Mouse (Mus musculus): ENCODE measurements around the gene Adgrg7.

Adgrg7 gene

DNA sequence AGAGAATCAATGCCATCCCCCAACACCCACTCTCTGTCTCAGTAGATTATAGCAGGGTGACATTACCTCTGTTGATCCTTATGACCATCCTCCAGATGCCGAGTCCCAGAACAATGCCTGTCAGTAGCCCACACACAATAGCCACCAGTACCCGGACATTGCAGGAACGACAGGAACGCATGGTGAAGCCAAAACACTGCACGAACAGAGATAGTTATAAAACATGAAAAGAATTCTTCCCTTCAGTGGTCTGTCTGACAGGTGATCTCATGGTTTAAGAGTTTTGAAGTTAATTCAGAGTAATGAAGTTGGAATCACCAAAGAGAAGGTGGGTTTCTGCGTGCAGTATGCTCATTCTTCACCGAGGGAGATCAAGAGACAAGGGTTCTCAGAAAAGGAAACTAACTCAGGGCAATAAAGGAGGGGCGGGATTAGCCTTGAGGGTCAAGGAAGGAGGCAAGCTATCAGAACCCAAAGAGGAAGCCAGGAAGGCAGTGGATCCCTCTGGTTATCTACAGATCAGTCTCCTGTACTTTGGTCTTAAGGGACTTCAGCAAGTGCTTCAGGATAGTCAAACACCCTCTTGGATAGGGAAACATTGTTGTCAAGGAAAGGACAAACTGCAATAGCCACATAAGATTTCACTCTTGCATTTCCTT, at the start of gene Adgrg7:
TSS of gene Adgrg7 (minus strand) at position 375 of the 659 bp plus-strand sequence.
- in situ Hi-C loops (cut with MseI, MboI), result no loop called here

DNA sequence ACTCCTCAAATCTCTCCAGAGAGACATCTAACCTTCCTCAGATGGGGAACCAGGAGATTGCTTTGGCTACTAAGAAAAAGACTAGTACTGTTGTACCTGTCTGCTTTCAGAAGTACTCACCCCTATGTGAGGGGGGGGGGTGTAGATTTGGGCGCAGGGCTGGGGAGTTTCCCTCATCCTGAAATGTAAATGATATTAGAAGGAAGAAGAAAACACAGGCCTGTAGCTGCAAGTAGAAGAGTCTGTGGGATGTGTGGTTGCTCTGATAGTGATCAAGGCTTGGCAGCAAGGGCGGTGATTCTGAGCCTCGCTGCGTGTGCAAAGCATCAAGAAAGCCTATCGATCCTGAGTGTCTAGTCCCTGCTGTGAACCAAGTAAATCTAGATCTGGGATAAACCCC, 47.3 kb upstream of the Adgrg7 start:
- in situ Hi-C loops (cut with MseI, MboI), result no loop called here

DNA sequence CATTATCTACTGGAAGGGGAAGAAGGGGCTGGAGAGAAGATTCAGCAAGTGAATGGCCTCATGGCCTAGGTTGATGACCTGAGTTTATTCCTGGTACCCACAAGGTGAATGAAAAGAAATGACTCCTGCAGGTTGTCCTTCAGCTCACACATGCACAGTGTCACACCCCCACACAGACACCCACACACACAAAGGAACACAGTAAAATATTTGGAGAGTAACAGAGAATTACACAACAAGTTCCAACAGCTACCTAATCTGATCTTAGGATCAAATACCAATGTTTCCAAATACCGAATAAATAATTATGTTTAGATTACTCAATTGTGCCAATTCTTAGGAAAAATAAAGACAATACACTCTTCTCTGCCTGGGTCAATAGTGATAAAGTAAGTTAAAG, 37.7 kb upstream of the Adgrg7 start:
- in situ Hi-C loops (cut with MseI, MboI), result no loop called here

DNA sequence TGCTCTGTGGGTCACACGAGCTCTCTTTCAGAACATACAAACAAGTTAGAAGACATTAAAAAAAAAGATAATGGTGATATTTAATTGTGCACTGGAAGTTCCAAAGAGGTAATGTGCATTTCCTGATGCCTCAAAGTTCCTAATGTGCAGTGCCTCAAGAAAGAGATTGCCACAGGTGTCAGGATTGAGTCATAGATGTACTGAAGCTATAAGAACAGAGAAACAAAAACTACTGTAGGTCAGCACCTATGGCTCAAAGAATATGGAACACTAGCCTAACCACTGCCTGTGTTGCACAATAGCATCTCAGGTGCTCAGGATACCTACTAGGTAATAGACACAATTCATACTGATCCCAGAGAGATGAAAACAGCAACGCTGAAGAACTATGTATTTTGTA, 36.3 kb upstream of the Adgrg7 start:
- in situ Hi-C loops (cut with MseI, MboI), result no loop called here

DNA sequence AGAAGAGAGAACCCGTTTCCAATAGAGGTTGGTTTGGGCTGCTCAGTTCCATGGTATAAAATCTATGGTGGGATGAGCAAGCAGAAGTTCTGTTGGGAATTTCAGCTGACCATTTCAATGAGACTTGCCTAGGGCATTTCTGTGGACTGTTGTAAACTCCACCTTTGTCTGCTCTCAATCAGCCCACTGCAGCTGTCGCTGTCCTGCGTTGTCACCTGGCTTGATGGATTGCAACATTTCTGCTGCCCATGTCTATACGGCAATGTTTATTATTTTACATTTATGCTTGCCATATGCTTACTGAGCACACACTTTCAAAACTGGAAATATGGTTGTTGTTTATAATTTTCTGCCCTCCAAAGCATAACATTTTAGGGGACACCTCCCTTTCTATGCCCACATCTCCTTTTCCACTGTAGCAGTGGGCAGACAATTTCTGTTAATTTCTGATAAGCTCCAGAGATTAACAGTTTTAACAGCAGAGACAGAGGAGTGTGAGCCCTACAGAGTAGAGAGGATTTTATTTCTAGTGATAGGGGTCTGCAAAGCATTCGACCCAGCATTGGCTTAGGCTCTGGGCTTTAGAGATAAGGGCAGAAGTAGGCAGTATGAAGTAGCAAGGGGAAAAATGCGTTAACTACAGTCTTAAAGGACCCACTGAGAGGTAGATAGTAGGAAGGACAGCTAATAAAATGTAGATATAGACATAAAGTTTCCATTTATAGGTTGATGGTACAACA, 5.9 kb upstream of the Adgrg7 start:
- in situ Hi-C loops (cut with MseI, MboI), result loop anchor here (10.0 kb wide), 2 partner anchors 113 to 123 kb away; partner anchors contain the start of gene Lnp1 (in 1 of the 2)

DNA sequence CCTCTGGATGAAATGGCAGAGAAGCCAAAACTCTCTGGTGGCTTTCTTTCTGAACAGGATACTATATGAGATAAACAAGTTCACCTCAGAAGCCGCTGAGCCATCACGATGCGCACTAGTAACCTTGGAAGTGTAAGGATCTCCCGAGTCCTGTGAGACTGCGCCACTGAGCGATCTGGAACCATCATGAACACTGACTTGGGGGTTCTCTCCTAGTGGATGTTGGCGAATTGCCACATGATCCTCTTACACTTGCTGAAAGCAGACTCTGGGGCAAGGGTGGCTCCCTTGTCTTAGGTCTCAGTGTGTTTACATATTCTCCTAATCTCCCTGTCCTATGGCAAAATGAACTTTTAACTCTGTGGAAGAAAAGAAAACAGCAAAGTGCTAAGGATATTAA, 5.3 kb upstream of the Adgrg7 start:
- in situ Hi-C loops (cut with MseI, MboI), result loop anchor here (10.0 kb wide), 2 partner anchors 114 to 124 kb away; partner anchors contain the start of gene Lnp1 (in 1 of the 2)

DNA sequence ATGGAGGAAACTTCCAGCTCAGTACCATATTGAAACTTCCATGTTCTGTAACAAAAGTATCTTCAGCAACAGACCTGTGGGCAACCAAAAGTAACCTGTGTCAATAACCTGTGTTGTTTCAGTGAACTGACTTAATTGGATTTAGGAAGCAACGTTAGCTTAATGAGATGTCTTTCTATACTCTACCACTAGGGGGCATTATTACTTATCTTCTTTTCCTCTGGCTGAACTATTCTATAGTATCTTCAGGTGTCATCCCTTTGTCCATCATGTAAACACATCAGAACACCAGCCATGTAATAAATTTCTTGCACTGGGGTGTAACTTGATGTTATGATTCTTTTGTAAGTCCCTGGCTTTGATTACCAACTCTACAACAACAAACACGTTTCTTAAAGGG, 4.8 kb upstream of the Adgrg7 start:
- in situ Hi-C loops (cut with MseI, MboI), result loop anchor here (10.0 kb wide), 2 partner anchors 114 to 124 kb away; partner anchors contain the start of gene Lnp1 (in 1 of the 2)

DNA sequence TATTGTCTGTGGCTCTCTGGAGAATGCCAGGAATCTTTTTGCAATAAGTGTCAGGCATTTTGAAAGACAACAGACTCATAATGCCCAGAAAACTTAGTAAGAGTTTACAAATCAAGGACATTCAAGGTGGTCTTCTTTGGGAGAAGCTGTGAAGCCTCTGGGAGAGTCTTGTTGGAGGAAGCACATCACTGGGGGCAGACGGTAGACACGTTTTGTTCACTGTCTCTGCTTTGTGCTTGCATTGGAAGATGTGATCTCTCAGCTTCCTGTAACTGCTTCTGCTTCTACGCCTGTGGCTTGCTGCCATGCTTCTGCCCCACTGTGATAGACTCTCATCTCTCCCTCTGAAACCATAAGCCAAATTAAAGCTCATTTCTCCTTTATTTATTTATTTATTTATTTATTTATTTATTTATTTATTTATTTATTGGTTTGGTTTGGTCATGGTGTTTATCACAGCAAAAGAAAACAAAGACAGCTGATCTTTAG, 3.9 kb upstream of the Adgrg7 start:
- in situ Hi-C loops (cut with MseI, MboI), result loop anchor here (10.0 kb wide), 2 partner anchors 115 to 125 kb away; partner anchors contain the start of gene Lnp1 (in 1 of the 2)

DNA sequence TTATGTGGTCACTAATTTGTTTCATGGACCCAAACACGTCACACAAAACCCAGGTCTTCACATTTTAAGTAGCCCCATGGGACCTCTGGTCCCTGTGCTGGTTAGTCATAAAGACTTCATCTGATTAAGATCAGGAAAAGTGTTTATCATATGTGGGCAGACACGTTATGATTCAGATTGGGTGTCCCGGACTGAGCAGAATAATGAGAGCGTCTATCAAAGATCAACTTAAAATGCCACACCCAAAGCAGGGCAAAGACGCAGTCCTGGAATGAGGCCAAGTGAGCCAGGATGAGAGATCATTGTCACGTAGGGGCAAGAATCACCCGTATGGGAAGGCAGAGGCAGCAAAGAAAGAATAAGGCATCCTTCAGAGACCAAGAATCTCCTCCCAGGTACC, 3.2 kb upstream of the Adgrg7 start:
- in situ Hi-C loops (cut with MseI, MboI), result no loop called here

DNA sequence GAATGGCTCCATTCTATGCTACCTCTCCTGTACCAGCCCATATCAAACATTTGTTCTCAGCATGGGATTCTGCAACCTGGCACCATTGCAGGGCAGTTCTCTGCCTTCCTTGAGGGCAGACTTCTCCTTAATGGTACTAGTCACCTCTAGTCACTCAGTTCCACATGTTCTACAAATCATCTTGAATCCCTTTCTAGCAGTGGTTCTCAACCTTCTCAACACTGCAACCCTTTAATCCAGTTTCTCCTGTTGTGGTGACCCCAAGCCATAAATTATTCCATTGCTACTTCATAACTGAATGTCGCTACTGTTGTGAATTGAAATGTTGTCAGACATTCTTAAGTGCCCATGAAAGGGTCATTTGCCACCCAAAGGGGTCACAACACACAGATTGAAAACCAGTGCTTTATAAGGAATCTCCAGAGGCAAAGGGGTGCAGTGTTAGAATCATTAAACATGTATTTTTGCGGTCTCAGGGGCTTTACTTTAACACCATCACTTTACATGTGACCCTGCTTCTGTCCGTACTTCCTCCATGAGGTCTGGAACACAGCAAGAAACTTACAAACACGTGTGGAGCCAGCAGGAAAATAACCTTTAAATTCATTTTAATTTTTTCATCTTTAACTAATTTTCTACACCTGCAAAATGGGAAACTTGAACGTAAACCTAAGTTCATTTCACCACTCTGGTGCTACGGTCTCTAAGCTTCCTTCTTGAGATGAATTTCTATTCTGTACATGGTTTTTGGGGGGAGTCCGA, 1.1 kb downstream of the Adgrg7 start:
- in situ Hi-C loops (cut with MseI, MboI), result no loop called here

DNA sequence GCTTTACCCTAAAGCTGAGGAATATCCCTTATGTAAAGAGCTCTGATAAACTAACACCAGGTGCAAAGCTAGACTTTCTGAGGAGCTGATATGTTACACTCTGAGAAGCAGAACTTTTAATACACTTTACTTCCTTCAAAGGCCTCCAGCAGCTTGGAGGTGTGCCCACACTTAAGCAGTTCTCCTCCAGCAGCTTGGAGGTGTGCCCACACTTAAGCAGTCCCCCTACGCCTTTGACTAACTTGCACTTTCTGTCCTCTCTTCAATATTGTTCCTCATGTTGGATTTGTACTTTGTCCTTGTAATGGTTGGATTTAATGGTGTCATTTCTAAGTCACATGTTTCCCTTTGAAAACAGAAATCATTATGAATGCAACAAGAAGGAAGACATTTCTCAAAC, 1.9 kb downstream of the Adgrg7 start:
- in situ Hi-C loops (cut with MseI, MboI), result no loop called here

DNA sequence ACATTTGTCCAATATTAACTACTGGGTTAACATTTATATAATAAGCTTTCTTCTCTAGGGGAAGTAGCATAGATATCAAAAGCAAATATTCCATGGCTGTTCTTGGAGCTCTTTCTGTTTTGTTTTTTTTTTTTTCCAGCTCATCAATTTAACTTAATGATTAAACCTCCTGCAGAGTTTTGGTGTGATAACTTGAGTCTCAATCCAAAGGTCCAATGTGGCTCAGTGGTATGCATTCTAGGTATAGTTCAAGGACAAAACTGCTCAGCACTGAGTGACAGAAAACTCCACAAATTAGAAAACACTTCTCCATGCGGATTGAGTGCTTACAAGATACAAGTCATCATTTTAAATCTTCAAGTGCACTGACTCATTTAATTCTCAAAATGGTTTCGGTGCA, 9.7 kb downstream of the Adgrg7 start:
- in situ Hi-C loops (cut with MseI, MboI), result no loop called here

DNA sequence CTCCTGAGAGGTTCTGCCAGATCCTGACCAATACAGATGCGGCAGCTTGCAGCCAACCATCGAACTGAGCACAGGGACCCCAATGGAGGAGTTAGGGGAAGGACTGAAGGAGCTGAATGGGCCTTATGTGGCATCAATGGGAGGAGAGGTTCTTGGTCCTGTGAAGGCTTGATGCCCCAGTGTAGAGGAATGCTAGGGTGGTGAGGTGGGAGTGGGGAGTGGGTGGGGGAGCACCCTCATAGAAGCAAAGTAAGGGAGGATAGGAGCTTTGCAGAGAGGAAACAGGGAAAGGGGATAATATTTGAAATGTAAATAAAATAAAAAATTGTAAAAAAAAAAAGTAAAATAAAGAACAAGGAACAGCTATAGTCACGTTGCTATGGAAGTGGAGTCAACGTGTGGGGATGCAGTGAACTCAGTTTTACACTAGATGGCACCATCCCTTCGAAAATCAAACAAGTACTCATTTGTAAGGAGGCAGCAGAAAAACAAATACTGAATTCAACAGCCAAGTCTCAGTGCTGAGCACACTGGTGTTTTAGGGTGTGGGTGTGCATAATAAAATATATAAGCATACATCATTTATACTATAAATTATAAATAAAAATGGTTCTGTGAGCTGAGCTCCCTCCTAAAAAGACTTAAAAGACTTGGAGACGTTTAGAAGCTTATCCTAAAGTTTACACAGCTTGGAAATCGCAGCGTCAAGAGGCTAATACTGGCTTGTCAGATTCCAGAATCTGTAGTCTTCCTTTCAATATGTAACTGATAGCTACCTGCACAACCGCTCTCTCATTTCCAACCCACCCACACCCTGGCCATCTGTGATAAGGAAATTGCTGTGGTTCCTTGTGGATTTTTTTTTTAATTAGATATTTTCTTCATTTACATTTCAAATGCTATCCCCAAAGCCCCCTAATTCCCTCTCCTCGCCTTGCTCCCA, 24.2 kb downstream of the Adgrg7 start:
- in situ Hi-C loops (cut with MseI, MboI), result loop anchor here (5.0 to 10.0 kb wide), 3 partner anchors 151 to 323 kb away; no protein-coding TSS in a partner anchor

DNA sequence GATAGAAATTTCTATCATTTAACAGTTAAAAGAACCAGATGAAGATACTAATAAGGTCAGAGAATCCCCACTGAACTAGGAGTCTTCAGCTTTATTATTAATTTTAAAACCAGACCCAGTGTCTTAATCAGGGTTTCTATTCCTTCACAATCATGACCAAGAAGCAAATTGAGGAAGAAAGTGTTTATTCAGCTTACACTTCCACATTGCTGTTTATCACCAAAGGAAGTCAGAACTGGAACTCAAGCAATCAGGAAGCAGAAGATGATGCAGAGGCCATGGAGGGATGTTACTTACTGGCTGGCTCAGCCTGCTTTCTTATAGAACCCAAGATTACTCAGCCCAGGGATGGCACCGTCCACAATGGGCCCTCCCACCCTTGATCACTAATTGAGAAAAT, 66.6 kb downstream of the Adgrg7 start:
- in situ Hi-C loops (cut with MseI, MboI), result no loop called here

DNA sequence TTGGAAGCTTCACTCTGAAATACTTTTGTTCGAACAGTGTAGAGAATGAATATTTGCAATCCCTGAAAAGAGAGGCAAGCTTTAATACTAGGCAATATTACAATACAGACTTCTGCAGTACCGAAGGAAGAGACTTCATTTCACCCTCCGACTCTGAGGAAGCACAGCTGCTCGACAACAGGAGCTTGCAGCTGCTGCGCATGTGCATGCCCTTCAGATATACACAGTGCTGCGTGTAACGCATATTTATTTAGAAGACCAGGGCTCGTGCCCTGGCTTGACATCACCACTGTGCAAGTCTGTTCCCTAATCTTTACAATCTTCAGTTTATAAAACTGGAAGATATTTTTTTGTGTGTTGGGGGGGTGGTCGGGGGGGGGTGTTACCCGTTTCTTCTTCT, 70.7 kb downstream of the Adgrg7 start:
- in situ Hi-C loops (cut with MseI, MboI), result no loop called here

DNA sequence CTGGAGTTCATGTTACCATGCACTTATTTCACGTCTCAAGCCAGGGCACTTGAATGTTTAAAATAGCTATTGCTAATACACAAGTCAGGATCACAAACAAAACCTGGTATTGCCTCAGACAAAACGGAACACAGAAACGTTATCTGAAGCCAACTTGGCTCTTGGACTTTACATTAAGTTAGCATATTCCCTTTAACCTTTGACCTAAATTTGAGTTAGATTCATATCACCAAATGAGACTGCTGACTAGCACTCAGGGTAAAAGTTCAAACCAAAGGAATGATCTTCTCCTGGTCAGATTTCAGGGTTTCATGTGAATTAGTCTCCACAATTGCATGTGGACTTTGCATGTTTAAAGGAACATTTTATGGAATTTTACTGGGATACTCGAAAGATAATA, 73.3 kb downstream of the Adgrg7 start:
- in situ Hi-C loops (cut with MseI, MboI), result no loop called here

DNA sequence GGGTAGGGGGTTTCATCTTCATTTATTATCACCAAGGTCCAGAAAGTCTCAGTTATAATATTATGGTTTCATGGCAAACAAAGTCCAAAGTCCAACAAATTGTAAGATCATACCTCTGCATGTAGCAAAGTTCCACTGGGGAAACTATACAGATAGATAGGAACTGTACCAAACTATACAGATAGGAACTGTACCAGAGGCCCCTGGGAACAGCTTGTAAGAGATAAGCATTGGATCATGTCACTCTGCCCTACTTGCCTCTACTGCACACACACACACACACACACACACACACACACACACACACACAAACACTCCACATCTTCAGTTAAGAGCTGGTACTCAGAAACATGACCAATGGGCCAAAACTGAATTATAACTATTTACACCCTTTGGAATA, 76.6 kb downstream of the Adgrg7 start:
- in situ Hi-C loops (cut with MseI, MboI), result no loop called here

DNA sequence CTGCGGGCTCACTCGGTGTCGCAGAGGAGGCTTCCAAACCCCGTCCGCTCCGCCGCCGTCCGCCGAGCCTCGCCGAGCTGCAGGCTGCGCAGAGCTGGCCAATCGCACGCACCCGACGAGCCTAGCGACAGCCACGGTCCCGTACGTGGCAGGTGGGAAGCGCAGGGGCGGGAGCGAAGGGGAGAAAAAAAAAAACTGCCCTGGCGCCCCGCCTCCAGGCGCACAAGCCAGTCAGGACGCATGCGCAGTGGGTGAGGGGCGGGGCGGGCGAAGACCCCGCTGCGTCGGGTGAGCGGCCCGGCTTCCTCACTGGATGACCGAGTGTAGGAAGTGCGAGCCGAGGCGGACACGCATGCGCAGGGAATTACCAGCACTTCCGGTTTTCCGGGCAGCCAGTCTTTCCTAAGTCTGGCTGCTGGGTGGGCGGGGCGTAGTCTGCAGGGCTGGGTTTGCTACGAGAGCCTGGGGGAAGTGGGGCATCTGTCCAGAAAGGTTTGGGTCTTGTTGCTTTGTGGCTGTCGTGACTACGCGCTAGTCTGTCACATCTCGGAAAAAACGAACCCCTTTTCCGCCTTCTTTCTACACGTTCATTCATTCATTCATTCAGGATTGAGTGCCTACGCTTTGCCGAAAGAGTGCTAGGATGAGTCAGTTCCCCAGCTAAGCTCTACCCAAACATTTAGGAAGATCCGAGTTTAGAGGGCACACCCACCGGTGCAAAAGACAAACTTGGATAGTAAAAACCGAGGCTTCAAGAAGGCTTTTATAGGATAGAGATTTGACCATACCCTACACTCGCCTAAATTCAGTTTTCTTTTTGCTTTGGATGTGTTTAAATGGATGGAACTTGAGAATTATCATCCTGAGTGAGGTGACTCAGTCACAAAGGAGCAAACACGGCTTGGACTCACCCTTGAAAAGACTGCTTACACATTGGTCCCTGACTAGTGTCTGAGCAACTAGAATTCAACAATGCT, 78.1 kb downstream of the Adgrg7 start, which contains the start of gene Tfg:
TSS of gene Tfg (minus strand) at position 227 of the 977 bp plus-strand sequence.
- in situ Hi-C loops (cut with MseI, MboI), result no loop called here

DNA sequence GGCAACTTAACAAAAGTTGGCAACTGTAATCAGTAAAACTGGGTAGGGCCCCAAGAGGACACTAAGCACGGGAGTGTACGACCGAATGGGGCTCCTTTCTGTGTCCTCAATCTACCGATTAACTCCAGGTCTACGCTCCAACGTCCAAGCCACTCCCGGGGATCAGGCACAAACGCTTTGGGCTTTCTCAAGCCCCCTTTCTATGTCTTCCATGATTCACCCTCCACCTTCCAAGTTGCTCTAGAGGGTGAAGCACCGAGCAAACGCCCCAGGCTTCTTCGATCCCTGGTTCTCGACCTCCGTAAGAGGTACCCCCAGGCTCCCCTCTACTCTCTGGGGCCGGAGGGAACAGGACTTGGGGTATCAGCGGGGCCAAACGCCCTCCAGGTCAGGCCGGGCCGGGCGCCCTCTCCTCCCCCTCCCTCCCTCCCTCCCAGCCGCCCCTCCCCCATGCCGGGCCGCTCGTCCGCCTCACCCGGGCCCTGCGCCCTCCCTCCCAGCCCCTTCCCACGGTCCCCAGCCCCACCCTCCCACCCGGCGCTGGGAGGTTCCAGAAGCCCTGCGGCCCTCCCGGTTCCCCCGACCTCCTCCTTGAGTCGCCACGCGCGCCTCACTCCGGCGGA, 79.0 kb downstream of the Adgrg7 start:
- in situ Hi-C loops (cut with MseI, MboI), result no loop called here

Measured in mouse trophoblast stem cell (cell line).